Mouse (Mus musculus) embryonic fibroblast, embryonic 13.5 days (primary cell): ENCODE data around the gene Hist1h4k.

ENCODE experiments used
- CTCF ChIP-seq: IDR thresholded peaks from 2 replicates; pipeline ENCODE4 v1.5.1; 2011; ENCODE audit warnings: mild to moderate bottlenecking, control low read depth, low read length, moderate library complexity, borderline replicate concordance; ENCODE audit not compliant: insufficient read depth
- POLR2A ChIP-seq: IDR thresholded peaks from 2 replicates; pipeline ENCODE4 v1.6.1; 2011; ENCODE audit warnings: low read depth, mild to moderate bottlenecking, control low read depth, low read length, moderate library complexity

DNA sequence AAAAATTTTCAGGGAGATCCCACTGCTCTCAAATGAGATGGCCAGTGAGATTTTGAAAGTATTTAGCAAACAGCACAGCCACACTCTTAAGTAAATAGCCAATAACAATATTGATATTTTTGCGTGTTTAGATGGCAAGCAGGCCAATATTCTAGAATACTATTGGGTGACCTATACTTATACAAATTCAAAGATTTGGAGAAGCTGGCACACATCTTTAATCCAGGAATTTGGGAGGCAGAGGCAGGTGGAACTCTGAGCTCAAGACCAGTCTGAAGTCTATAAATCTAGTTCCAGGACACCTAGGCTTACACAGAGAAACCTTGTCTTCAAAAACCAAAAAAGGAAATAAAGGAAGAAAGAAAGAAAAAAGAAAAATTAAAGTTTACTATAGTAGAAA is 31.3 kb upstream of the Hist1h4k start:
- TF ChIP-seq CTCF (no peak), POLR2A (no peak)
